Mouse (Mus musculus): ENCODE measurements around the gene Usp6nl. TPM values are rescaled to one million over a fixed set of nuclear protein-coding genes. Genes with fewer than 3 reads are reported as not detected.

Gene Usp6nl
- total and polyA plus RNA-seq, 3 experiments, result 8.9 to 67.1 (median 24.8) TPM

DNA sequence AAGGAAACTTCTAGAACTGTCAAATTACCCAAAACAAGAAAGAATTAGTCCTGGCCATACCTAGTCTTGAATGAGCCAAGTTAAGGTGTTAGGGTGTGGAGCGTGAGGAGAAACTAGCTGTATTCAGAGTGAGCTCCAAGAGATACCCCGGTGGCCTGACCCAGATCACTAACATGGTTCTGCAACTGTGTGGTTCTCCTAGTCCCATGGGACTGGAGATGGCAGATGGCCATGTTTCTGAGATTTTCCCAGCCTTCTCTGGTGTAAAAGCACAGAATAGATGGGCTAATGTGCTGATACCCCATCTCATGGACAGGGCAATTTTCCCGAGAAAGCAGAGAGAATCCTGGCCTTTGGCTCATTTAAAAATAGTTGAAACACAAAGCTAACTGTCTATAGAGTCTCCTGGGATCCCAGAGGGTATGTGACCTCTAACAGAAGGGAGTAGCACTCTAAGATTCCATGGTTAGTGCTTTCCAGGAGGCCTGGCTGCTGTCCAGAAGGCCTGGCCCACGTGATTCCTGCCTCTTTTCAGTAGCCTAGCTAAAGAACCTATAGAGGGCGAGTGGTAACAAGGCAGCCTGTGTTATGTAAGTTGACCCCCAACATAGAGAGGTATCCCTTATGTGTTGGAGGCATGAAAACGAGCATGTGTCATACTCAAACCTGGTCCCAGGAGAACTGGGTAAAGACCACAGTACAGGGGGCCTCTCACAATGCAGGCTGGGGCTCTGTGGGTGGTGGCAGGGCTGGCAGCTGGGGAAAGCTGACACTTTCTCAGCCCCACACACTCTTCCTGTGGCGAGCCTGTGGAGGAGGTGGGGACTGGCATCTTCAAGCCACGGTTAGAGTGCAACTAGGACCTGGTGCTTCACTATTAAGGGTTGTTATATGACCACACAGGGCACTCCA is 160.9 kb downstream of the Usp6nl start:
- Histone ChIP-seq H3K27me3 (ENCODE audit: control insufficient read depth in 1 of 2, insufficient read depth in 2 of 2, low read length in 2 of 2) (peaks cover 0 to 2% of the 10 kb centered on the region in 2 experiments; a peak in 1 of 4 replicates), H3K36me3 (ENCODE audit: control insufficient read depth in 1 of 2, insufficient read depth in 2 of 2, low read length in 2 of 2) (no peaks in the 10 kb centered on the region), H3K27ac (ENCODE audit: control insufficient read depth, low read depth, low read length) (no peak overlapping the region), H3K4me3 (ENCODE audit: control insufficient read depth in 1 of 2, insufficient read depth in 1 of 2, low read depth in 2 of 2, low read length in 2 of 2) (no peak overlapping the region), H3K9ac (ENCODE audit: control insufficient read depth, low read depth, low read length, poor library complexity, severe bottlenecking) (no peak overlapping the region), H3K9me3 (replicated peaks; ENCODE audit: insufficient read depth, low read length) (no peaks in the 10 kb centered on the region), H3K79me2 (ENCODE audit: control insufficient read depth, insufficient read depth, low read length, poor library complexity) (no peaks in the 10 kb centered on the region), H3K4me1 (ENCODE audit: control insufficient read depth in 1 of 2, insufficient read depth in 2 of 2, low read length in 2 of 2) (peaks cover 0 to 3% of the 10 kb centered on the region in 2 experiments; a peak in 1 of 4 replicates)
- no peak for TF ChIP-seq MEF2A (IDR thresholded peaks at IDR 0.05; ENCODE audit: extremely low read depth, insufficient replicate concordance, low read depth, low read length, poor library complexity, severe bottlenecking)
- peak; percentile 69; the same call in 1 of the 2 replicates for TF ChIP-seq USF1 (IDR thresholded peaks at IDR 0.05; ENCODE audit: low read depth, low read length)
- DNase-seq (ENCODE audit: low read depth, low spot score), result no peak

DNA sequence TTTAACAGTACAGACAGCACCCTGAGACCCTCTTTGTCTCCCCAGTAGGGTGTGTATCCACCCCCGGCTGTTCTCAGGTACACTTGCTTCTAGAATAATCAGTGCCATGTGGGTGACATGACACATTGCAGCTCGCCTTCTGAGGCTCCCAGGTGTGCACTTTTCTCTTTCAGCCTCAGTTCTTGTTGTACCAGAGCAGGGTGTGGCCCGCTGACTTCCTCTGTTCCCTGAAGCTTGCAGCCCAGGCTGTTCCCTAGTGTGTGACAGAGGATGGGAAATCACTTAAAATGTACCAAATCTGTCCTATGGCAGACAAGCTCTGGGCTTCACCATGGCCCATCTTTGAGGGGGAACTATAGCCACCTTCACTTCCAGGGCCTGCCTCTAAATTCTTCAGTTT is 161.7 kb downstream of the Usp6nl start:
- H3K9me3 ChIP-seq (replicated peaks; ENCODE audit: insufficient read depth, low read length), result no peaks in the 10 kb centered on the region
- no peaks in the 10 kb centered on the region for H3K79me2 ChIP-seq (ENCODE audit: control insufficient read depth, insufficient read depth, low read length, poor library complexity)
- H3K4me3 ChIP-seq (ENCODE audit: control insufficient read depth in 1 of 2, insufficient read depth in 1 of 2, low read depth in 2 of 2, low read length in 2 of 2), result no peak overlapping the region
- peaks cover 0 to 2% of the 10 kb centered on the region in 2 experiments; a peak in 1 of 4 replicates for H3K27me3 ChIP-seq (ENCODE audit: control insufficient read depth in 1 of 2, insufficient read depth in 2 of 2, low read length in 2 of 2)
- DNase-seq (ENCODE audit: low read depth, low spot score), result no peak
- no peak overlapping the region for H3K27ac ChIP-seq (ENCODE audit: control insufficient read depth, low read depth, low read length)
- H3K4me1 ChIP-seq (ENCODE audit: control insufficient read depth in 1 of 2, insufficient read depth in 2 of 2, low read length in 2 of 2), result no peaks in the 10 kb centered on the region
- H3K9ac ChIP-seq (ENCODE audit: control insufficient read depth, low read depth, low read length, poor library complexity, severe bottlenecking), result no peak overlapping the region
- no peaks in the 10 kb centered on the region for H3K36me3 ChIP-seq (ENCODE audit: control insufficient read depth in 1 of 2, insufficient read depth in 2 of 2, low read length in 2 of 2)
- TF ChIP-seq UBTF (IDR thresholded peaks at IDR 0.05; ENCODE audit: borderline replicate concordance, insufficient read depth, low read depth, low read length), result no peak
- TF ChIP-seq ZC3H11A (IDR thresholded peaks at IDR 0.05; ENCODE audit: low read depth, low read length), result no peak
- TF ChIP-seq BHLHE40 (IDR thresholded peaks at IDR 0.05; ENCODE audit: borderline replicate concordance, low read depth, low read length), result no peak
- TF ChIP-seq ZNF384 (IDR thresholded peaks at IDR 0.05; ENCODE audit: low read depth, low read length), result no peak
- no peak for TF ChIP-seq TAL1 (IDR thresholded peaks at IDR 0.05; ENCODE audit: low read length)
- TF ChIP-seq ELF1 (IDR thresholded peaks at IDR 0.05; ENCODE audit: low read depth, low read length), result no peak
- no peak for TF ChIP-seq JUND (IDR thresholded peaks at IDR 0.05; ENCODE audit: low read depth, low read length)
- TF ChIP-seq TCF12 (IDR thresholded peaks at IDR 0.05; ENCODE audit: low read depth, low read length), result no peak
- no peak for TF ChIP-seq MAX (IDR thresholded peaks at IDR 0.05; ENCODE audit: low read length)
- TF ChIP-seq CHD2 (IDR thresholded peaks at IDR 0.05; ENCODE audit: low read length), result no peak
- TF ChIP-seq POLR2AphosphoS5 (IDR thresholded peaks at IDR 0.05; ENCODE audit: borderline replicate concordance, low read depth, low read length), result no peak
- TF ChIP-seq EP300 (IDR thresholded peaks at IDR 0.05; ENCODE audit: low read depth in 1 of 2, low read length in 2 of 2), result no peak
- TF ChIP-seq MAZ (IDR thresholded peaks at IDR 0.05; ENCODE audit: low read depth, low read length), result no peak
- TF ChIP-seq MEF2A (IDR thresholded peaks at IDR 0.05; ENCODE audit: extremely low read depth, insufficient replicate concordance, low read depth, low read length, poor library complexity, severe bottlenecking), result no peak
- no peak for TF ChIP-seq NELFE (IDR thresholded peaks at IDR 0.05; ENCODE audit: low read depth, low read length)
- TF ChIP-seq MYC (IDR thresholded peaks at IDR 0.05; ENCODE audit: low read depth, low read length), result no peak
